Mouse (Mus musculus) midbrain, embryonic 16.5 days (tissue): ENCODE data around the gene Tmem184b. TPM values are rescaled to one million over a fixed set of nuclear protein-coding genes. Genes with fewer than 3 reads are reported as not detected.

Source experiments
- ATAC-seq: fragments of 200-750 bp; cut with Nextera tagmentation; 2 replicates; pipeline ENCODE4 v1.8.0; 2017; ENCODE audit warnings: moderate TSS enrichment
- H3K27ac ChIP-seq: fragments of 300-500 bp; sonication (generic); 2 replicates; pipeline ENCODE4 v1.5.1; 2014; ENCODE audit warnings: mild to moderate bottlenecking, low read length, mixed read lengths
- H3K27me3 ChIP-seq: fragments of 300-500 bp; sonication (generic); 2 replicates; pipeline ENCODE4 v1.6.1; 2014; ENCODE audit warnings: low read depth, low read length, mixed read lengths; ENCODE audit not compliant: control insufficient read depth, insufficient read depth
- H3K36me3 ChIP-seq: fragments of 300-500 bp; sonication (generic); 2 replicates; pipeline ENCODE4 v1.6.1; 2014; ENCODE audit warnings: mild to moderate bottlenecking, low read length, moderate library complexity, mixed read lengths; ENCODE audit not compliant: control insufficient read depth, insufficient read depth
- H3K4me1 ChIP-seq: fragments of 300-500 bp; sonication (generic); 2 replicates; pipeline ENCODE4 v1.6.1; 2014; ENCODE audit warnings: mild to moderate bottlenecking, low read length, mixed read lengths; ENCODE audit not compliant: control insufficient read depth, insufficient read depth
- H3K4me2 ChIP-seq: fragments of 300-500 bp; sonication (generic); 2 replicates; pipeline ENCODE4 v1.6.1; 2014; ENCODE audit warnings: mild to moderate bottlenecking, low read length, mixed read lengths
- H3K4me3 ChIP-seq: fragments of 300-500 bp; sonication (generic); 2 replicates; pipeline ENCODE4 v1.5.1; 2014; ENCODE audit warnings: low read depth, mild to moderate bottlenecking, low read length, moderate library complexity, mixed read lengths
- H3K9ac ChIP-seq: fragments of 300-500 bp; sonication (generic); 2 replicates; pipeline ENCODE4 v1.6.1; 2014; ENCODE audit warnings: low read depth, low read length, mixed read lengths
- H3K9me3 ChIP-seq: fragments of 300-500 bp; sonication (generic); replicated peaks from 2 replicates; pipeline ENCODE4 v1.6.1; 2014; ENCODE audit warnings: mild to moderate bottlenecking, low read length, mixed read lengths; ENCODE audit not compliant: control insufficient read depth, poor library complexity, severe bottlenecking
- WGBS: fragments of 180-500 bp; shearing (Covaris S2); extraction: QIAGEN DNeasy Blood & Tissue Kit; methylation state at CpG from one replicate; pipeline ENCODE4 v1.1.7; 2014; 5-methylcytosine and 5-hydroxymethylcytosine counted together
- polyA plus RNA-seq: library from polyadenylated mRNA; unstranded; fragments of >200 nt; fragmentation: Nextera tagmentation; extraction: Ambion mirVana; gene quantifications from 2 replicates; pipeline ENCODE4 v1.2.1, GENCODE M21; 2015

The Tmem184b gene
- polyA plus RNA-seq, 1 experiment from 2014 or later = 42.5 TPM

- H3K36me3 ChIP-seq = peaks cover 35% of the 10 kb centered on the region
- H3K4me3 ChIP-seq = no peak overlapping the region
- no peak for ATAC-seq
- no peak overlapping the region for H3K9ac ChIP-seq
- H3K27me3 ChIP-seq = no peaks in the 10 kb centered on the region
- H3K4me2 ChIP-seq = peak overlapping the region; percentile 17; the same call in 1 of the 2 replicates
- 33% methylated on average over 21 of the region's 21 CpGs for WGBS
- peak overlapping the region; percentile 60; the same call in 1 of the 2 replicates for H3K27ac ChIP-seq
- H3K4me1 ChIP-seq = peaks cover 33% of the 10 kb centered on the region
- no peaks in the 10 kb centered on the region for H3K9me3 ChIP-seq
These were observed 29.5 kb upstream of the Tmem184b start for GRCm38 (mm10) chr15:79432892-79433291.

GRCm38 (mm10) chr15:79432328-79432727, 29.0 kb upstream of the Tmem184b start:
- Histone ChIP-seq H3K4me2 (no peak overlapping the region), H3K9ac (no peak overlapping the region), H3K27me3 (no peaks in the 10 kb centered on the region), H3K36me3 (peaks cover 33% of the 10 kb centered on the region), H3K4me1 (peaks cover 27% of the 10 kb centered on the region), H3K4me3 (no peak overlapping the region), H3K9me3 (no peaks in the 10 kb centered on the region), H3K27ac (peak overlapping the region; percentile 60; the same call in 1 of the 2 replicates)
- ATAC-seq = no peak
- WGBS = 90% methylated on average over 11 of the region's 11 CpGs

- Histone ChIP-seq H3K9ac (no peak overlapping the region), H3K4me3 (no peak overlapping the region), H3K4me2 (no peak overlapping the region), H3K9me3 (no peaks in the 10 kb centered on the region), H3K4me1 (peaks cover 23% of the 10 kb centered on the region), H3K27me3 (no peaks in the 10 kb centered on the region), H3K27ac (no peak overlapping the region), H3K36me3 (peaks cover 32% of the 10 kb centered on the region)
- 83% methylated on average over 7 of the region's 7 CpGs for WGBS
- ATAC-seq = no peak
These were observed 28.6 kb upstream of the Tmem184b start for GRCm38 (mm10) chr15:79431925-79432324.

- Histone ChIP-seq H3K9ac (no peak overlapping the region), H3K4me1 (peaks cover 10% of the 10 kb centered on the region), H3K27me3 (no peaks in the 10 kb centered on the region), H3K4me2 (no peak overlapping the region), H3K4me3 (no peak overlapping the region), H3K27ac (no peak overlapping the region), H3K9me3 (no peaks in the 10 kb centered on the region), H3K36me3 (peaks cover 36% of the 10 kb centered on the region)
- ATAC-seq = no peak
- 75% methylated on average over 10 of the region's 10 CpGs for WGBS
These were observed 27.2 kb upstream of the Tmem184b start for GRCm38 (mm10) chr15:79430461-79431000.

GRCm38 (mm10) chr15:79429994-79430393, 26.6 kb upstream of the Tmem184b start:
- H3K4me3 ChIP-seq = no peak overlapping the region
- H3K4me1 ChIP-seq = peaks cover 4% of the 10 kb centered on the region; the same call in 1 of the 2 replicates
- ATAC-seq = no peak
- H3K27me3 ChIP-seq = no peaks in the 10 kb centered on the region
- H3K27ac ChIP-seq = no peak overlapping the region
- no peak overlapping the region for H3K4me2 ChIP-seq
- H3K36me3 ChIP-seq = peaks cover 36% of the 10 kb centered on the region
- H3K9me3 ChIP-seq = no peaks in the 10 kb centered on the region
- H3K9ac ChIP-seq = no peak overlapping the region
- 94% methylated on average over 8 of the region's 9 CpGs for WGBS

GRCm38 (mm10) chr15:79429527-79429926, 26.2 kb upstream of the Tmem184b start:
- H3K27ac ChIP-seq = no peak overlapping the region
- ATAC-seq = no peak
- no peak overlapping the region for H3K4me3 ChIP-seq
- peaks cover 3% of the 10 kb centered on the region; the same call in 1 of the 2 replicates for H3K4me1 ChIP-seq
- 90% methylated on average over 12 of the region's 12 CpGs for WGBS
- no peaks in the 10 kb centered on the region for H3K9me3 ChIP-seq
- no peaks in the 10 kb centered on the region for H3K27me3 ChIP-seq
- no peak overlapping the region for H3K9ac ChIP-seq
- peaks cover 41% of the 10 kb centered on the region for H3K36me3 ChIP-seq
- H3K4me2 ChIP-seq = no peak overlapping the region

GRCm38 (mm10) chr15:79428616-79429015, 25.2 kb upstream of the Tmem184b start:
- no peak for ATAC-seq
- Histone ChIP-seq H3K36me3 (peaks cover 40% of the 10 kb centered on the region), H3K4me3 (no peak overlapping the region), H3K9ac (no peak overlapping the region), H3K4me2 (no peak overlapping the region), H3K27ac (no peak overlapping the region), H3K27me3 (no peaks in the 10 kb centered on the region), H3K4me1 (peaks cover 3% of the 10 kb centered on the region; the same call in 1 of the 2 replicates), H3K9me3 (no peaks in the 10 kb centered on the region)
- WGBS = 75% methylated on average over 4 of the region's 4 CpGs

- no peak for ATAC-seq
- peaks cover 44% of the 10 kb centered on the region for H3K36me3 ChIP-seq
- H3K9ac ChIP-seq = no peak overlapping the region
- no peak overlapping the region for H3K4me3 ChIP-seq
- 86% methylated on average over 6 of the region's 6 CpGs for WGBS
- H3K27ac ChIP-seq = no peak overlapping the region
- H3K27me3 ChIP-seq = no peaks in the 10 kb centered on the region
- no peak overlapping the region for H3K4me2 ChIP-seq
- H3K9me3 ChIP-seq = no peaks in the 10 kb centered on the region
- H3K4me1 ChIP-seq = no peaks in the 10 kb centered on the region
These were observed 24.1 kb upstream of the Tmem184b start for GRCm38 (mm10) chr15:79427516-79427915.

- Histone ChIP-seq H3K36me3 (peaks cover 54% of the 10 kb centered on the region), H3K4me2 (no peak overlapping the region), H3K9me3 (no peaks in the 10 kb centered on the region), H3K4me3 (no peak overlapping the region), H3K4me1 (no peaks in the 10 kb centered on the region), H3K27ac (no peak overlapping the region), H3K9ac (no peak overlapping the region), H3K27me3 (no peaks in the 10 kb centered on the region)
- WGBS = 79% methylated on average over 11 of the region's 11 CpGs
- no peak for ATAC-seq
These were observed 22.1 kb upstream of the Tmem184b start for GRCm38 (mm10) chr15:79425516-79425915.
